Mouse (Mus musculus): ENCODE measurements around the gene Wdfy1.
A peak's percentile ranks its signal among the peaks of the same experiment; 100 is the strongest.

Wdfy1 gene

GRCm38 (mm10) chr1:79710216-79710615, 65.7 kb downstream of the Wdfy1 start:
- no peak for DNase-seq

- DNase-seq: no peak
Observed at GRCm38 (mm10) chr1:79707383-79707782, 68.6 kb downstream of the Wdfy1 start.

- no peak for DNase-seq
Observed at GRCm38 (mm10) chr1:79706707-79707106, 69.2 kb downstream of the Wdfy1 start.

GRCm38 (mm10) chr1:79704672-79705071, 71.3 kb downstream of the Wdfy1 start:
- DNase-seq: no peak

GRCm38 (mm10) chr1:79703520-79703919, 72.4 kb downstream of the Wdfy1 start:
- no peak for DNase-seq

GRCm38 (mm10) chr1:79698506-79698905, 77.4 kb downstream of the Wdfy1 start:
- DNase-seq: no peak

- no peak for DNase-seq
Observed at GRCm38 (mm10) chr1:79697382-79697781, 78.6 kb downstream of the Wdfy1 start.

GRCm38 (mm10) chr1:79696933-79697332, 79.0 kb downstream of the Wdfy1 start:
- no peak for DNase-seq

- DNase-seq: no peak
Observed at GRCm38 (mm10) chr1:79692482-79692881, 83.5 kb downstream of the Wdfy1 start.

GRCm38 (mm10) chr1:79687254-79687653, 88.7 kb downstream of the Wdfy1 start:
- DNase-seq: no peak

- no peak for DNase-seq
Observed at GRCm38 (mm10) chr1:79684027-79684426, 91.9 kb downstream of the Wdfy1 start.

- DNase-seq: no peak
Observed at GRCm38 (mm10) chr1:79682936-79683335, 93.0 kb downstream of the Wdfy1 start.

GRCm38 (mm10) chr1:79680777-79681176, 95.2 kb downstream of the Wdfy1 start:
- DNase-seq: no peak

GRCm38 (mm10) chr1:79678117-79678684, 97.7 kb downstream of the Wdfy1 start:
- no peak for DNase-seq

GRCm38 (mm10) chr1:79675716-79676115, 100.2 kb downstream of the Wdfy1 start:
- DNase-seq: no peak

- DNase-seq: peak; percentile 75 to 80
Observed at GRCm38 (mm10) chr1:79671543-79672337, 104.2 kb downstream of the Wdfy1 start, which contains the start of gene Ap1s3. Gene Ap1s3, minus strand, starts transcription at chr1:79671972.

GRCm38 (mm10) chr1:79671196-79671542, 104.8 kb downstream of the Wdfy1 start:
- DNase-seq: peak; percentile 43 to 49

- DNase-seq: no peak
Observed at GRCm38 (mm10) chr1:79669419-79669974, 106.4 kb downstream of the Wdfy1 start.

- DNase-seq: no peak
Observed at GRCm38 (mm10) chr1:79664911-79665310, 111.0 kb downstream of the Wdfy1 start.

- no peak for DNase-seq
Observed at GRCm38 (mm10) chr1:79659598-79659997, 116.3 kb downstream of the Wdfy1 start.

GRCm38 (mm10) chr1:79657411-79657810, 118.5 kb downstream of the Wdfy1 start:
- no peak for DNase-seq

GRCm38 (mm10) chr1:79655819-79656555, 120.0 kb downstream of the Wdfy1 start:
- DNase-seq: no peak

- DNase-seq: no peak
Observed at GRCm38 (mm10) chr1:79654948-79655347, 121.0 kb downstream of the Wdfy1 start.
